In genomic region chr16:88751535-88751934, GRCm38 (mm10) we compare ENCODE assay signal across 29 mouse cellular contexts. TPM values are rescaled to one million over a fixed set of nuclear protein-coding genes. Genes with fewer than 3 reads are reported as not detected.
"Had no signal": no experiment of that assay in that cellular context is flagged by ENCODE, and none has a peak within 500 bp of the region (broad histone marks: within the 10 kb centered on the region; RNA-seq: fewer than 3 reads in every experiment).

Gene Krtap13, minus strand, starts transcription at chr16:88751635.

RNA-seq across cellular contexts. Expression of gene Krtap13, which starts in this region (rescaled TPM):
- polyA plus RNA-seq: limb, embryonic 10.5 days; limb, embryonic 11.5 days; limb, embryonic 12.5 days; limb, embryonic 13.5 days; limb, embryonic 14.5 days; liver, adult 2 months; liver, embryonic 11.5 days; liver, embryonic 12.5 days; liver, embryonic 13.5 days; liver, embryonic 14.5 days; liver, embryonic 15.5 days; liver, embryonic 16.5 days; liver, postnatal 0 days; lung, adult 2 months; lung, embryonic 14.5 days; lung, embryonic 15.5 days; lung, embryonic 16.5 days; lung, postnatal 0 days; macrophage; midbrain, embryonic 10.5 days; midbrain, embryonic 11.5 days; midbrain, embryonic 12.5 days; midbrain, embryonic 13.5 days; midbrain, embryonic 14.5 days; midbrain, embryonic 15.5 days; midbrain, postnatal 0 days; myocyte; neural tube, embryonic 11.5 days; neural tube, embryonic 12.5 days had no signal
